Mouse (Mus musculus) liver, embryonic 11.5 days (tissue): ENCODE measurements around the gene Dnmbp. TPM values are rescaled to one million over a fixed set of nuclear protein-coding genes. Genes with fewer than 3 reads are reported as not detected.

Source experiments
- ATAC-seq: fragments of 200-750 bp; cut with Nextera tagmentation; replicated peaks from 2 replicates; pipeline ENCODE4 v1.8.0; 2017; ENCODE audit warnings: moderate number of reproducible peaks, mild to moderate bottlenecking, moderate TSS enrichment, moderate library complexity; ENCODE audit not compliant: low FRiP score
- DNase-seq: peaks from one replicate; pipeline ENCODE4 v3.0.0-alpha.2; 2017; ENCODE audit warnings: low spot score
- H3K27ac ChIP-seq: fragments of 300-500 bp; sonication (generic); 2 replicates; pipeline ENCODE4 v1.5.1; 2014; ENCODE audit warnings: mild to moderate bottlenecking, low read depth, low read length, control low read depth
- H3K27me3 ChIP-seq: fragments of 300-500 bp; sonication (generic); replicated peaks from 2 replicates; pipeline ENCODE4 v1.6.1; 2014; ENCODE audit warnings: low read length, mixed read lengths; ENCODE audit not compliant: control insufficient read depth, insufficient read depth
- H3K36me3 ChIP-seq: fragments of 300-500 bp; sonication (generic); 2 replicates; pipeline ENCODE4 v1.6.1; 2014; ENCODE audit warnings: mild to moderate bottlenecking, low read length, moderate library complexity, mixed read lengths; ENCODE audit not compliant: control insufficient read depth, insufficient read depth
- H3K4me1 ChIP-seq: fragments of 300-500 bp; sonication (generic); replicated peaks from 2 replicates; pipeline ENCODE4 v1.6.1; 2014; ENCODE audit warnings: low read length, mixed read lengths; ENCODE audit not compliant: control insufficient read depth, insufficient read depth
- H3K4me2 ChIP-seq: fragments of 300-500 bp; sonication (generic); 2 replicates; pipeline ENCODE4 v1.6.1; 2014; ENCODE audit warnings: mild to moderate bottlenecking, control low read depth, moderate library complexity
- H3K4me3 ChIP-seq: fragments of 300-500 bp; sonication (generic); 2 replicates; pipeline ENCODE4 v1.5.1; 2014; ENCODE audit warnings: low read depth, low read length, control low read depth
- H3K9ac ChIP-seq: fragments of 300-500 bp; sonication (generic); 2 replicates; pipeline ENCODE4 v1.6.1; 2014; ENCODE audit warnings: low read depth, low read length, control low read depth
- H3K9me3 ChIP-seq: fragments of 300-500 bp; sonication (generic); 2 replicates; pipeline ENCODE4 v1.6.1; 2016; ENCODE audit warnings: low read length, inconsistent platforms, mixed read lengths; ENCODE audit not compliant: control insufficient read depth
- WGBS: fragments of 180-500 bp; shearing (Covaris S2); extraction: QIAGEN DNeasy Blood & Tissue Kit; methylation state at CpG from one replicate; pipeline ENCODE4 v1.1.7; 2014; 5-methylcytosine and 5-hydroxymethylcytosine counted together
- polyA plus RNA-seq: library from polyadenylated mRNA; unstranded; fragments of >200 nt; fragmentation: Nextera tagmentation; extraction: Ambion mirVana; gene quantifications from 2 replicates; pipeline ENCODE4 v1.2.1, GENCODE M21; 2014

Dnmbp gene
- polyA plus RNA-seq, 1 experiment from 2014 or later = 8.7 TPM

DNA sequence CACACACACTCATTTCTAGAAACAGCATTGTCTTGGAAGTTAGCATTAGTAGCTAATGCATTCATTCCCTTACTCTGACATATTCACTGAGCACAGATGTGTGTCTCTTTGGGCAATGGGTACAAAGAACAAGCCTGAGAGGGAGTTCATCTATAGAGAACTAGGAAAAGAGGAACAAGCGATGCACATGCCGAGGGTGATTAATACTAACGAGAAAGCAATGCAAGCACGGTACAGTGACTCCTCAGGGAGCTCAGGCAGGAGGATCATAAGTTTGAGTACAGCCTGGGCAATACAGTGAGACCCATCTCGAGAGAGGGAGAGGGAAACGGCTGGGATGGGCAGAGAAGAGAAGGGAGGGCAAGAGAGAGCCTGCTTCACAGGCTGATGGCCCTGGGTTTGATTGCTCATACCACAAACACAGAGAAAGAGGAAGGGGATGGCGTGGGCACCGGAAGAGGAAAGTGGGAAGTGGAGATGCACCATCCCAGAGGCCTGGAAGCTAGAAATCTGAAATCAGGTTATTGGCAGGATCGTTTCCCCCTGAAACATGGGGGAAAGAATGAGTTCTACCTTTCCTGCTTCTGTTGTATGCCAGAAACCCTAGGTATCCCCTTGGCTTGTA is 138.5 kb downstream of the Dnmbp start:
- DNase-seq = no peak
- no peak overlapping the region for H3K4me3 ChIP-seq
- H3K9me3 ChIP-seq = no peaks in the 10 kb centered on the region
- no peaks in the 10 kb centered on the region for H3K36me3 ChIP-seq
- H3K27ac ChIP-seq = no peak overlapping the region
- 46% methylated on average over 9 of the region's 9 CpGs for WGBS
- no peak overlapping the region for H3K4me2 ChIP-seq
- no peaks in the 10 kb centered on the region for H3K4me1 ChIP-seq
- no peaks in the 10 kb centered on the region for H3K27me3 ChIP-seq
- no peak overlapping the region for H3K9ac ChIP-seq
- ATAC-seq = no peak

DNA sequence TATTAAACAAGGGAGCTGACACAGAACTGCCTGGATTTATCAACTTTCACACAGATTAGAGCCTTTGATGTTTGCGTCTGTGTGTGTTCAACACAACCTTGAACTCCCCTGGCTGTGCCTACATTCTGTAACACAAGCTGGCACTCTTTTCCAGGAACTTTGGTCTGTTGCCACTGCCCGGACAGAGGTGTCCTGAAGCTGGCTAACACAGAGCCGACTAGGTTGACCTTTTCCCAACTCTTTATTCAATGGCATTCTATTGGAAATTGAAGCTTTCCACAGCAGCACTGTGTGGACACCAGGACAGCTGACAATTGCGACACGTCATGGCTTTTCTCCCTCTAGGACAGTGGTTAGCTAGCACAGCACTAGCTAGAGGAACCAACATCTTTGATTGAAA is 142.8 kb downstream of the Dnmbp start:
- no peak overlapping the region for H3K27ac ChIP-seq
- no peaks in the 10 kb centered on the region for H3K9me3 ChIP-seq
- 63% methylated on average over 5 of the region's 5 CpGs for WGBS
- no peak overlapping the region for H3K4me3 ChIP-seq
- no peak overlapping the region for H3K9ac ChIP-seq
- no peaks in the 10 kb centered on the region for H3K27me3 ChIP-seq
- H3K4me2 ChIP-seq = no peak overlapping the region
- H3K36me3 ChIP-seq = no peaks in the 10 kb centered on the region
- DNase-seq (no peak), ATAC-seq (no peak; the same call in 1 of the 2 replicates)
- no peaks in the 10 kb centered on the region for H3K4me1 ChIP-seq

Other genes starting within 250 kb of the Dnmbp start
- 19.4 and 22.3 TPM in 2 replicates for gene Cutc, start 187.2 kb downstream of the Dnmbp start, polyA plus RNA-seq
- 12.3 and 14.0 TPM in 2 replicates for gene Cox15, start 187.2 kb downstream of the Dnmbp start, polyA plus RNA-seq
- 4.5 and 5.1 TPM in 2 replicates for gene Abcc2, start 158.0 kb downstream of the Dnmbp start, polyA plus RNA-seq
- gene Cpn1, start 46.4 kb upstream of the Dnmbp start, polyA plus RNA-seq = 53.7 and 53.9 TPM in 2 replicates
- 4.4 and 5.1 TPM in 2 replicates for gene Cyp2c23, start 89.0 kb upstream of the Dnmbp start, polyA plus RNA-seq
- 22.4 and 24.2 TPM in 2 replicates for gene Erlin1, start 129.6 kb upstream of the Dnmbp start, polyA plus RNA-seq
- gene Chuk, start 167.3 kb upstream of the Dnmbp start, polyA plus RNA-seq = 42.2 and 44.4 TPM in 2 replicates
- 39.7 and 42.3 TPM in 2 replicates for gene Cwf19l1, start 195.7 kb upstream of the Dnmbp start, polyA plus RNA-seq
- 83.3 and 93.0 TPM in 2 replicates for gene Bloc1s2, start 206.3 kb upstream of the Dnmbp start, polyA plus RNA-seq